Mouse (Mus musculus) lung, embryonic 14.5 days (tissue): Measurements from ENCODE around the gene Ppfia3. TPM values are rescaled to one million over a fixed set of nuclear protein-coding genes. Genes with fewer than 3 reads are reported as not detected.
A peak's percentile ranks its signal among the peaks of the same experiment; 100 is the strongest.

Experiments
- ATAC-seq: fragments of 200-750 bp; cut with Nextera tagmentation; 2 replicates; pipeline ENCODE4 v1.8.0; 2017; ENCODE audit warnings: mild to moderate bottlenecking, moderate TSS enrichment, moderate library complexity; ENCODE audit not compliant: insufficient read depth
- DNase-seq: peaks from one replicate; pipeline ENCODE4 v3.0.0-alpha.2; 2015
- H3K27ac ChIP-seq: fragments of 300-500 bp; sonication (generic); 2 replicates; pipeline ENCODE4 v1.5.1; 2014; ENCODE audit warnings: low read depth, mild to moderate bottlenecking, moderate library complexity
- H3K27me3 ChIP-seq: fragments of 300-500 bp; sonication (generic); 2 replicates; pipeline ENCODE4 v1.6.1; 2014; ENCODE audit warnings: low read length, control low read depth; ENCODE audit not compliant: insufficient read depth
- H3K36me3 ChIP-seq: fragments of 300-500 bp; sonication (generic); 2 replicates; pipeline ENCODE4 v1.6.1; 2014; ENCODE audit warnings: control low read depth; ENCODE audit not compliant: insufficient read depth
- H3K4me1 ChIP-seq: fragments of 300-500 bp; sonication (generic); 2 replicates; pipeline ENCODE4 v1.6.1; 2014; ENCODE audit warnings: antibody characterized with exemption, control low read depth; ENCODE audit not compliant: insufficient read depth
- H3K4me2 ChIP-seq: fragments of 300-500 bp; sonication (generic); 2 replicates; pipeline ENCODE4 v1.6.1; 2014; ENCODE audit warnings: mild to moderate bottlenecking
- H3K4me3 ChIP-seq: fragments of 300-500 bp; sonication (generic); 2 replicates; pipeline ENCODE4 v1.5.1; 2014; ENCODE audit warnings: low read depth, low read length
- H3K9ac ChIP-seq: fragments of 300-500 bp; sonication (generic); 2 replicates; pipeline ENCODE4 v1.6.1; 2014
- H3K9me3 ChIP-seq: fragments of 300-500 bp; sonication (generic); 2 replicates; pipeline ENCODE4 v1.6.1; 2016; ENCODE audit warnings: low read depth, low read length, control low read depth
- CTCF ChIP-seq: IDR thresholded peaks from 2 replicates; pipeline ENCODE4 v1.5.1; 2016; ENCODE audit warnings: antibody characterized with exemption, low read depth
- WGBS: fragments of 180-500 bp; shearing (Covaris S2); extraction: QIAGEN DNeasy Blood & Tissue Kit; methylation state at CpG from one replicate; pipeline ENCODE4 v1.1.7; 2014; 5-methylcytosine and 5-hydroxymethylcytosine counted together
- polyA plus RNA-seq: library from polyadenylated mRNA; unstranded; fragments of >200 nt; fragmentation: Nextera tagmentation; extraction: Ambion mirVana; gene quantifications from 2 replicates; pipeline ENCODE4 v1.2.1, GENCODE M21; 2014

Gene Ppfia3
- polyA plus RNA-seq, 1 experiment from 2014 or later: 3.1 TPM

DNA sequence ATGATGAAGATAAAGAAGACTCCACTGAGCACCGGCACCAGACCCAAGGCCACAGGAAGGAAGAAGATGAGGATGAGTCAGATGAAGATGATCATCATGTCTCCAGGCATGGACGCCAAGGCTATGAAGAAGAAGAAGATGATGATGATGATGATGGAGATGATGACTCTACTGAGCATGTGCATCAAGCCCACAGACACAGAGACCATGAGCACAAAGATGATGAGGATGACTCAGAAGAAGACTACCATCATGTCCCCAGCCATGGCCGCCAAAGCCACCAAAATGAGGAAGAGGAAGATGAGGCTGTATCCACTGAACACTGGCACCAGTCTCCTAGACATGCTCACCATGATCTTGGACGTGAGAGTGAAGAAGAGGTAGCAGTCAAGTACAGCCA, 30.5 kb downstream of the Ppfia3 start:
- WGBS: 88% methylated on average over 4 of the region's 4 CpGs
- no peak overlapping the region for H3K9ac ChIP-seq
- H3K27ac ChIP-seq: no peak overlapping the region
- no peak overlapping the region for H3K4me2 ChIP-seq
- ATAC-seq: no peak
- no peaks in the 10 kb centered on the region for H3K27me3 ChIP-seq
- H3K4me1 ChIP-seq: peaks cover 30% of the 10 kb centered on the region
- DNase-seq: no peak
- no peak overlapping the region for H3K4me3 ChIP-seq
- no peak for TF ChIP-seq CTCF
- H3K9me3 ChIP-seq: no peaks in the 10 kb centered on the region
- H3K36me3 ChIP-seq: no peaks in the 10 kb centered on the region

DNA sequence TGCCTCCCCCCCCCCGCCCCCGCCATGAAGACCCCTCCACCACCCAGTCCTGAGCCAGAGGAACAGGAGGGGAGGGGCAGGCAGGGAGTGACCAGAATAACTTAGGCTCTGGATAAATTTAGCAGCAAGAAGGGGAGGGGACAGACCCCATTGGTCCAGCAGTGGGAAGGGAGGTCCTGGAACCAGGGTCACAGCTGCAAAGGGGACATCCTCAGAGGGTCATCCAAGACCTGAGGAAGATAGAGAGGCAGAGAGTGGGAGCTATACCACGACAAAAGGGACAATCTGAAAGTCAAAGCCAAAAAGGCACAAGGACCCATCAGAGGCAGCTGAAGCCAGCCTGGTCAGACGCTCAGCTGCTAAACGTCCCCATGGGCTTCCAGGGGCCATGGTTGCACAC, 31.8 kb downstream of the Ppfia3 start, which contains the start of gene Hrc:
Gene Hrc, plus strand, starts transcription at position 235 of the 400 bp plus-strand sequence.
- Histone ChIP-seq H3K9ac (no peak within 1 kb of the TSS), H3K27ac (peak within 1 kb of the TSS; percentile 93; the same call in 1 of the 2 replicates), H3K36me3 (no peaks in the 10 kb centered on the region), H3K4me3 (peak within 1 kb of the TSS; percentile 70; the same call in 1 of the 2 replicates), H3K9me3 (no peaks in the 10 kb centered on the region), H3K27me3 (no peaks in the 10 kb centered on the region), H3K4me2 (peak within 1 kb of the TSS; percentile 93), H3K4me1 (peaks cover 19% of the 10 kb centered on the region)
- DNase-seq (peak; percentile 13), ATAC-seq (no peak)
- TF ChIP-seq CTCF: no peak
- 18% methylated on average over 5 of the region's 5 CpGs for WGBS

DNA sequence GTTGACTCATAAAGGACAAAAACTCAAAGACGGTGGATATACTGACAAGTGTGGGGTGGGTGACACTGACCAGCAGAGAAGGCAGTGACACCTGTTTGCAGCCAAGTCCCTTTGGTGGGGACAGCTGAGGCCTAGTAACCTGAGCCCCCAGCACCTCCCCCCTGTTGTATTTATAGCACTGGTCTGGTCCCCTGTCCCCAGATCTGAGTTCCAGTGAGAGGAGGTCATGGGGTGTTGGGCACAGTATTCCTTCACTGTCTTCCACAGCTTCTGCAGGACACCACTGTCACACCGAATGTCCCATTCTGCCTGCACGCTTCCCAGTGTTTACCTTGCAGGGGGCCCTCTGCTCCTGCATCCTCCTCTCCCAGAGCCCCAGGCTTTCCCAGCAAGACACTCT, 32.2 kb downstream of the Ppfia3 start:
- H3K27me3 ChIP-seq: no peaks in the 10 kb centered on the region
- ATAC-seq (no peak), DNase-seq (no peak)
- H3K36me3 ChIP-seq: no peaks in the 10 kb centered on the region
- TF ChIP-seq CTCF: no peak
- H3K9me3 ChIP-seq: no peaks in the 10 kb centered on the region
- peak overlapping the region; percentile 7; the same call in 1 of the 2 replicates for H3K27ac ChIP-seq
- 11% methylated on average over 3 of the region's 3 CpGs for WGBS
- H3K9ac ChIP-seq: no peak overlapping the region
- H3K4me1 ChIP-seq: peaks cover 18% of the 10 kb centered on the region
- H3K4me2 ChIP-seq: peak overlapping the region; percentile 93
- H3K4me3 ChIP-seq: no peak overlapping the region

DNA sequence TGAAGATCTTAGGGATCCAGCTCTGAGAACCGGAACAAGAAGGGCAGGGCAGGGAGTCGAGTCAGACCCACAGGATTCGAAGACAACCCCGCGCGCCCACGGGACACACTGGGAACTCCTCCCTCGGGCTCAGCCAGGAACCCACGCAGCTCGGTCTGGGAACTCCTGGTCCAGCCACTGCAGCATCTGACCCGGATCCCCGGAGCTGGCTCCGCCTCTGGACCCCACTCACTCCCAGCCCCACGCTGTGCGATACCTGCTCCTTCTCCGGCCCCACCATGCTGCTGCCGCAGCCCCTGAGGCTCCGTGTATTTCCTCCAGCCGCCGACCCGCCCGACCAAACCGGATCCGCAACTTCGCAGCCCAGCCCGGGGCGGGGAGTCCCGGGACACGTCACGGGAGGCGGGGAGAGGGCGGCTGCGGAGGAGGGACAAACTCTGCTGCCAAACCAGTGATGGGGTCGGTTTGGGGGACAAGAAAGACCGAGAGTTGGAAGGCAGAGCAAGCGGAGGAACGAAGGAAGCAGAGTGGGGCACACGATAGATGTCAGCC, 33.3 kb downstream of the Ppfia3 start, which contains the start of gene Trpm4:
Gene Trpm4, minus strand, starts transcription at position 350 of the 552 bp plus-strand sequence.
- ATAC-seq: peak; percentile 82

DNA sequence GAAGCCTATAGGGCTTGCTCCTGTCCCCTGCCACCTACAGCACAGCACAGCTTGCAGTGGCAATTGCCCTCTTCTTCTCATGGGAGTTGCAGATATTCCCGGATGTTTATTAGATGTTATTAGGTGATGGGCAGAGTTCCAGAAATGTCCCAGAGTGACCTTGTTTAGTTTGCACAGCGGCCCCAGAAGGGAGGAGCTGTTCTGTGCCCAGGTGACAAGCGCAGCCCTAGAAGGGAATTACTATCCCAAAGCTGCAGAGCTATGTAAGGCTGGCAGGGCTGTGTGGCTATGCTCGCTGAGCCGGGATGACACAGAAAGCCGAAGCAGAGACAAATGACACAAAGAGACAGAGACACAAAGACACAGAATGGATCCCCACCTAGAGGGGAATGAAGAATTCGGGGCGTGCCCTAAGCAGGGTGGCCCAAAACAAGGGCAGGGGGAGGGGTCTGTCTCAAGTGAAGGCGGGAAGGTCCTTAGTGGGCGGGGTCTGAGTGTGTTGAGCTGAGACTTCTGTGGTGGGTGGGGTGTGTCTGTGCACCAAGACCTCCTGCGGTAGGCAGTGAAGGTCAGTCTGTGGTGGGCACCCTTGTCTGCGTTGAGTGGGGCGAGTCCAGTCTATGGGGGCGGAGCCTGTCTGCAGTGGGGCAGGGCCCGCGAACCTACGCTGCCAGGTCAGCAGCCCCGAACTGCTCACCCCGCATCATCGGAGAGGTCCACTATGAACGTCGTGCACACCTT, 34.0 kb downstream of the Ppfia3 start:
- Histone ChIP-seq H3K36me3 (no peaks in the 10 kb centered on the region), H3K27ac (peak overlapping the region; percentile 93), H3K9me3 (no peaks in the 10 kb centered on the region), H3K27me3 (no peaks in the 10 kb centered on the region), H3K4me3 (peak overlapping the region; percentile 70), H3K9ac (peak overlapping the region; percentile 70), H3K4me2 (peak overlapping the region; percentile 93), H3K4me1 (peaks cover 15% of the 10 kb centered on the region)
- no peak for TF ChIP-seq CTCF
- peak; percentile 84 for DNase-seq
- under 1% methylated on average over 22 of the region's 22 CpGs for WGBS
- ATAC-seq: peak; percentile 75

More for the DNA sequence above, 33.3 kb downstream of the Ppfia3 start, which contains the start of gene Trpm4:
- Histone ChIP-seq H3K27me3 (no peaks in the 10 kb centered on the region), H3K9ac (peak within 1 kb of the TSS; percentile 70), H3K36me3 (no peaks in the 10 kb centered on the region), H3K9me3 (no peaks in the 10 kb centered on the region), H3K4me2 (peak within 1 kb of the TSS; percentile 93), H3K27ac (peak within 1 kb of the TSS; percentile 93), H3K4me1 (peaks cover 18% of the 10 kb centered on the region), H3K4me3 (peak within 1 kb of the TSS; percentile 70)
- no peak for TF ChIP-seq CTCF
- WGBS: under 1% methylated on average over 38 of the region's 38 CpGs
- peak; percentile 95 for DNase-seq

DNA sequence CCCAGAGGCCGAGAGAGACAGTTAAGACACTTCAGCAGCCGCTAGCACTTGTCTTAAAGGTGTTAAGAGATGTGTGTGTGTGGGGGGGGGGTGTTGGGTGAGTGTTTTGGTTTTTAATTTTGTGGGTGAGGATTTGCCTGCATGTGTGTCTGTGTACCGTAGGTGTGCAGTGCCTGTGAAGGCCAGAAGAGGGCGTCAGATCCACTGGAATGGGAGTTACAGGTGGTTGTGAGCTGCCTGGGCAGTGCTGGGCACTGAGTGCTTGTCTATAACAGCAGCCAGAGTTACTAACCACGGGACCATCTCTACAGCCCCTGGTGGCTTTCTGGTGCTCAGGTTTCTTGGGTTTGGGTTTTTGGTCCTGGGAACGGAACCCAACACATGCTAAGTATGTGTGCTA, 35.3 kb downstream of the Ppfia3 start:
- peak; percentile 33 for TF ChIP-seq CTCF
- Histone ChIP-seq H3K36me3 (no peaks in the 10 kb centered on the region), H3K4me1 (peaks cover 15% of the 10 kb centered on the region), H3K9ac (no peak overlapping the region), H3K27ac (no peak overlapping the region), H3K27me3 (no peaks in the 10 kb centered on the region), H3K9me3 (no peaks in the 10 kb centered on the region), H3K4me2 (no peak overlapping the region), H3K4me3 (no peak overlapping the region)
- 70% methylated on average over 6 of the region's 6 CpGs for WGBS
- ATAC-seq: no peak
- no peak for DNase-seq

DNA sequence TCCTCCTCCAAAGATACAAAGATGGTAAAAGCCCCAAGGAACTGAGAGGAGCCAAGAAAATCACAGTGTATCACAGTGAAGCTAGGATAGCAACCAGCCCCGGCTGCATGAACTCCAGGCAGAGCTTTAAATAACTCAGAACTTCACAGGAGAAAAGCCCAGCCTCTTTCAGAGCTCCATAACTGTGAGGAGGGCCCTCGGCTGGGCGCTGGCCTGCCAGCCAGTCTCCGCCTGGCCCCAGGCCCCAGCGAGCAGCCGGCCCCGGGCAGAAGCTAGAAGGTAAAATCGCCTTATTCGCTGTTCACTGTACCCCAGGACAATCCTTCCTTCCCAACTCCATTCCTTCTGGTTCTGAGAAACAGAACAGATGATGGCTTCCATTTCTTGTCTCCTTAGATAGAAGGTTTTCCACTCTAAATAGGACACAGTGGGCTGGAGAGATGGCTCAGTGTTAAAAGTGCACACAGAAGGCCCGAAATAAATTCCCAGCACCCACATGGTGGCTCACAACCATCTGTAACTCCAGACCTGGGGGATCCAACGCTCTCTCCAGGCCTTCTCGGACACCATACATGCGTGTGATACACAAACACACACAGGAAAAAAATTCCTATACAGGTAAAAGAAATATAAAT, 37.9 kb downstream of the Ppfia3 start:
- H3K9me3 ChIP-seq: no peaks in the 10 kb centered on the region
- H3K4me1 ChIP-seq: peaks cover 9% of the 10 kb centered on the region
- no peak for TF ChIP-seq CTCF
- ATAC-seq (no peak), DNase-seq (no peak)
- WGBS: 79% methylated on average over 13 of the region's 13 CpGs
- H3K36me3 ChIP-seq: peaks cover 9% of the 10 kb centered on the region
- H3K27me3 ChIP-seq: no peaks in the 10 kb centered on the region
- no peak overlapping the region for H3K4me3 ChIP-seq
- no peak overlapping the region for H3K27ac ChIP-seq
- H3K4me2 ChIP-seq: no peak overlapping the region
- H3K9ac ChIP-seq: no peak overlapping the region
